Mouse (Mus musculus) spleen, postnatal 14 days (tissue): Measurements from ENCODE around the gene Kif1b.

ENCODE experiments used
- DNase-seq, 2 experiments: peaks; one replicate each; pipeline ENCODE4 v3.0.0; 2021 to 2022; ENCODE audit warnings: low spot score in 2 of 2

Gene Kif1b

GRCm38 (mm10) chr4:149307596-149308490 is at the start of gene Kif1b:
TSS of gene Kif1b (minus strand) at chr4:149307693.
- peak; percentile 96 to 97 for DNase-seq

- DNase-seq, result no peak
These were observed 47.2 kb upstream of the Kif1b start for GRCm38 (mm10) chr4:149354671-149355070.

GRCm38 (mm10) chr4:149351596-149352150 is 44.2 kb upstream of the Kif1b start:
- DNase-seq, result no peak

GRCm38 (mm10) chr4:149348963-149349362 is 41.5 kb upstream of the Kif1b start:
- no peak for DNase-seq

- DNase-seq, result no peak
These were observed 38.4 kb upstream of the Kif1b start for GRCm38 (mm10) chr4:149345873-149346272.

GRCm38 (mm10) chr4:149344311-149344710 is 36.8 kb upstream of the Kif1b start:
- DNase-seq, result no peak

- no peak for DNase-seq
These were observed 33.2 kb upstream of the Kif1b start for GRCm38 (mm10) chr4:149340680-149341079.

- DNase-seq, result no peak
These were observed 32.1 kb upstream of the Kif1b start for GRCm38 (mm10) chr4:149339426-149340214.

- no peak for DNase-seq
These were observed 30.6 kb upstream of the Kif1b start for GRCm38 (mm10) chr4:149338137-149338536.

- DNase-seq, result no peak
These were observed 29.9 kb upstream of the Kif1b start for GRCm38 (mm10) chr4:149337353-149337752.

- DNase-seq, result no peak
These were observed 28.8 kb upstream of the Kif1b start for GRCm38 (mm10) chr4:149336302-149336701.

GRCm38 (mm10) chr4:149334881-149335280 is 27.4 kb upstream of the Kif1b start:
- DNase-seq, result no peak

GRCm38 (mm10) chr4:149332726-149333125 is 25.2 kb upstream of the Kif1b start:
- no peak for DNase-seq

GRCm38 (mm10) chr4:149330495-149330894 is 23.0 kb upstream of the Kif1b start:
- DNase-seq, result no peak

GRCm38 (mm10) chr4:149328735-149329134 is 21.2 kb upstream of the Kif1b start:
- DNase-seq, result no peak

GRCm38 (mm10) chr4:149327281-149327680 is 19.8 kb upstream of the Kif1b start:
- DNase-seq, result no peak

GRCm38 (mm10) chr4:149325411-149326162 is 18.1 kb upstream of the Kif1b start:
- DNase-seq, result no peak

- DNase-seq, result no peak
These were observed 16.2 kb upstream of the Kif1b start for GRCm38 (mm10) chr4:149323730-149324129.

- DNase-seq, result no peak
These were observed 15.2 kb upstream of the Kif1b start for GRCm38 (mm10) chr4:149322718-149323117.

- no peak for DNase-seq
These were observed 14.8 kb upstream of the Kif1b start for GRCm38 (mm10) chr4:149322286-149322685.

GRCm38 (mm10) chr4:149319088-149319487 is 11.6 kb upstream of the Kif1b start:
- DNase-seq, result no peak

- no peak for DNase-seq
These were observed 9.9 kb upstream of the Kif1b start for GRCm38 (mm10) chr4:149317387-149317786.
